Mouse (Mus musculus) forebrain, embryonic 14.5 days (tissue): ENCODE data around the gene Celf2. TPM values are rescaled to one million over a fixed set of nuclear protein-coding genes. Genes with fewer than 3 reads are reported as not detected.

ENCODE experiments used
- ATAC-seq: fragments of 200-750 bp; cut with Nextera tagmentation; 2 replicates; pipeline ENCODE4 v1.8.0; 2017; ENCODE audit warnings: mild to moderate bottlenecking, moderate library complexity
- DNase-seq: peaks from one replicate; pipeline ENCODE4 v3.0.0-alpha.2; 2015; ENCODE audit warnings: low spot score
- H3K27ac ChIP-seq: fragments of 300-500 bp; sonication (generic); 2 replicates; pipeline ENCODE4 v1.5.1; 2014; ENCODE audit warnings: low read depth, mild to moderate bottlenecking, control low read depth, low read length, moderate library complexity
- H3K27me3 ChIP-seq: fragments of 300-500 bp; sonication (generic); replicated peaks from 2 replicates; pipeline ENCODE4 v1.6.1; 2014; ENCODE audit warnings: low read length, control low read depth, mixed read lengths; ENCODE audit not compliant: control insufficient read depth, insufficient read depth
- H3K36me3 ChIP-seq: fragments of 300-500 bp; sonication (generic); 2 replicates; pipeline ENCODE4 v1.6.1; 2014; ENCODE audit warnings: low read length, control low read depth; ENCODE audit not compliant: control insufficient read depth, insufficient read depth
- H3K4me1 ChIP-seq: fragments of 300-500 bp; sonication (generic); 2 replicates; pipeline ENCODE4 v1.6.1; 2014; ENCODE audit warnings: antibody characterized with exemption, low read length, control low read depth; ENCODE audit not compliant: control insufficient read depth, insufficient read depth
- H3K4me2 ChIP-seq: fragments of 300-500 bp; sonication (generic); 2 replicates; pipeline ENCODE4 v1.6.1; 2014; ENCODE audit warnings: mild to moderate bottlenecking, control low read depth, low read length
- H3K4me3 ChIP-seq: fragments of 300-500 bp; sonication (generic); 2 replicates; pipeline ENCODE4 v1.5.1; 2014; ENCODE audit warnings: low read depth, low read length, control low read depth
- H3K9ac ChIP-seq: fragments of 300-500 bp; sonication (generic); 2 replicates; pipeline ENCODE4 v1.6.1; 2014; ENCODE audit warnings: mild to moderate bottlenecking, low read length, control low read depth, moderate library complexity
- H3K9me3 ChIP-seq: fragments of 300-500 bp; sonication (generic); replicated peaks from 2 replicates; pipeline ENCODE4 v1.6.1; 2016; ENCODE audit warnings: low read length, control low read depth, mixed read lengths; ENCODE audit not compliant: control insufficient read depth
- WGBS: fragments of 180-500 bp; shearing (Covaris S2); extraction: QIAGEN DNeasy Blood & Tissue Kit; methylation state at CpG from one replicate; pipeline ENCODE4 v1.1.7; 2014; 5-methylcytosine and 5-hydroxymethylcytosine counted together
- polyA plus RNA-seq: library from polyadenylated mRNA; unstranded; fragments of >200 nt; fragmentation: Nextera tagmentation; extraction: Ambion mirVana; gene quantifications from 2 replicates; pipeline ENCODE4 v1.2.1, GENCODE M21; 2014

Celf2 gene
- polyA plus RNA-seq, 1 experiment from 2014 or later = 198 TPM

- Histone ChIP-seq H3K4me1 (peaks cover 17% of the 10 kb centered on the region), H3K4me2 (peak overlapping the region; percentile 53), H3K27me3 (no peaks in the 10 kb centered on the region), H3K9ac (peak overlapping the region; percentile 98), H3K36me3 (no peaks in the 10 kb centered on the region), H3K9me3 (no peaks in the 10 kb centered on the region), H3K4me3 (peak overlapping the region; percentile 69), H3K27ac (peak overlapping the region; percentile 99)
- ATAC-seq (peak; percentile 54), DNase-seq (peak; percentile 71)
- 4% methylated on average over 13 of the region's 13 CpGs for WGBS
These were observed 625.2 kb downstream of the Celf2 start for GRCm38 (mm10) chr2:6883996-6884795.

GRCm38 (mm10) chr2:6882236-6882885 is 627.0 kb downstream of the Celf2 start:
- 28% methylated on average over 6 of the region's 6 CpGs for WGBS
- peak; percentile 13; the same call in 1 of the 2 replicates for ATAC-seq
- Histone ChIP-seq H3K27me3 (no peaks in the 10 kb centered on the region), H3K4me2 (peak overlapping the region; percentile 55), H3K36me3 (no peaks in the 10 kb centered on the region), H3K9me3 (no peaks in the 10 kb centered on the region), H3K4me1 (peaks cover 17% of the 10 kb centered on the region), H3K9ac (peak overlapping the region; percentile 75), H3K4me3 (peak overlapping the region; percentile 39), H3K27ac (peak overlapping the region; percentile 84)
- peak; percentile 69 for DNase-seq

- H3K27ac ChIP-seq = peak overlapping the region; percentile 84
- H3K4me2 ChIP-seq = peak overlapping the region; percentile 55
- peak; percentile 45 for DNase-seq
- peak overlapping the region; percentile 39 for H3K4me3 ChIP-seq
- WGBS = 66% methylated on average over 6 of the region's 6 CpGs
- H3K4me1 ChIP-seq = peaks cover 30% of the 10 kb centered on the region
- H3K27me3 ChIP-seq = no peaks in the 10 kb centered on the region
- H3K9me3 ChIP-seq = no peaks in the 10 kb centered on the region
- no peak for ATAC-seq
- H3K36me3 ChIP-seq = no peaks in the 10 kb centered on the region
- H3K9ac ChIP-seq = peak overlapping the region; percentile 75
These were observed 628.3 kb downstream of the Celf2 start for GRCm38 (mm10) chr2:6880941-6881575.

DNA sequence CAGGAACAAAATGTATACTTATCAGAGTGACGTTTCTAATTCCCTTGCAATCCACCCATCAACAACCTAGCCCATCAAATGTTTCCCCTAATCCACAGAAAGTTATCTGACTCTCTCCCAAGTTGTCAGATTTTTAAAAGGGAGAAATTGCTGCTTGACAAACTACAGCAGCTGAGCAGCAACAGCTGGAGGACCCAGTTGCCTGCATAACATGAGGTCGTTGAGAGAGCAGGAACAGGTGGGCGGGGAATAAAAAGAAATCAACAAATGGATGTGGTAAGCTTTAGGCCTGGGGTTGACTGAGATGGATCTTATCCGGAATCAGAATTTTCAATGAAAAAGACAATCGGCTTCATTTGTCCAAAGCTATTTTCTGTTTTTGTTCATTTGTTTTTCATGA is 632.3 kb downstream of the Celf2 start:
- Histone ChIP-seq H3K36me3 (no peaks in the 10 kb centered on the region), H3K4me3 (no peak overlapping the region), H3K27me3 (no peaks in the 10 kb centered on the region), H3K9ac (peak overlapping the region; percentile 50; the same call in 1 of the 2 replicates), H3K9me3 (no peaks in the 10 kb centered on the region), H3K27ac (peak overlapping the region; percentile 92; the same call in 1 of the 2 replicates), H3K4me1 (peaks cover 43% of the 10 kb centered on the region), H3K4me2 (no peak overlapping the region)
- DNase-seq = no peak
- WGBS = 62% methylated on average over 5 of the region's 5 CpGs
- no peak for ATAC-seq

DNA sequence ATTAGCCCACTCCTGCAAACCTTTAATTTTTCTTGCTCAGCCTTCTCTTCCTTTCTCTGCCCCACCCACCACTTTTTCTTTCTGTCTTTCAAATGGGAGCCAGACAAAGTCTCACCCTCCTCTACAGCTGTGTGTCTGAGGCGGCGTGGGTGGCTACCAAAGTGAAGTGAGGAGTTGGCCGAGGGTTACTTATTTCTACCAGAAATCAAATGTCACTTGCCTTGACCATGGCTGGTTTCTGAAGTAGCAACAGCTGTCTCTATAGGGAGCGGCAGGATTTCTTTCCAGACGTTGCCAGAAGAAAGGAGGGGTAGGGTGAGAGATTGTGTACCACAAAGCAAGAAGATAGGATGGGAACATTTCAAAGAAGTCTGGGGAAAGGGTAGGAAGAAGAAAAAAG is 632.8 kb downstream of the Celf2 start:
- WGBS = 36% methylated on average over 5 of the region's 5 CpGs
- no peaks in the 10 kb centered on the region for H3K9me3 ChIP-seq
- peak overlapping the region; percentile 50 for H3K9ac ChIP-seq
- H3K27me3 ChIP-seq = no peaks in the 10 kb centered on the region
- H3K4me3 ChIP-seq = no peak overlapping the region
- peak overlapping the region; percentile 92 for H3K27ac ChIP-seq
- H3K36me3 ChIP-seq = no peaks in the 10 kb centered on the region
- H3K4me2 ChIP-seq = peak overlapping the region; percentile 53
- DNase-seq (peak; percentile 20), ATAC-seq (no peak)
- peaks cover 43% of the 10 kb centered on the region for H3K4me1 ChIP-seq

DNA sequence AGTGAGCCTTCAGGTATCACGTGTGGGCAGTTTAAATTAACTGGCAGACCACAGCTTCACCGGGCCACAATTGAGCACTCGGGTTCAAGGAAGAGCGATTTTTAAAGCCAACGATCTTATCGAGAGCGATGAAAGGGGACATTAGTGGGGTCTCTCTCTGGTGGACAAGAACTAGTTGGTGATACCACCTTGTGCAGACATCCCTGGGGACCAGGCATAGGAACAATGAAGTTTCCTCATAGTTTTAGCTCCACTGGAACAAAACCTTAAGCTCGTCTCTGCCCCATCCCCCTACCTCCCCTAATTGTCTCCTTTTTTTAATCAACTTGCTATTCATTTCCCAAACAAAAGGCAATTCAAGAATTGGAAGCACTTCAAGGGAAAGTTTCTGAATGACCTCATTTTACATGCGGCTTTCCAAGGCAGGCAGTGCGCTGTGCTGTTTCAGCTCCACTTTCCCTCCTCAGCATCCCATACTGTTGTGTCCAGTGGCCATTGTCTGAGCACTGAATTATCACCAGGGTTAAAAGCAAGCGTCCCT is 634.2 kb downstream of the Celf2 start:
- no peaks in the 10 kb centered on the region for H3K36me3 ChIP-seq
- H3K4me3 ChIP-seq = peak overlapping the region; percentile 13
- H3K4me2 ChIP-seq = peak overlapping the region; percentile 53
- H3K27me3 ChIP-seq = no peaks in the 10 kb centered on the region
- peak overlapping the region; percentile 61 for H3K9ac ChIP-seq
- ATAC-seq = peak; percentile 60
- peaks cover 33% of the 10 kb centered on the region for H3K4me1 ChIP-seq
- H3K9me3 ChIP-seq = no peaks in the 10 kb centered on the region
- H3K27ac ChIP-seq = peak overlapping the region; percentile 92
- WGBS = 3% methylated on average over 11 of the region's 11 CpGs
- DNase-seq = peak; percentile 94

DNA sequence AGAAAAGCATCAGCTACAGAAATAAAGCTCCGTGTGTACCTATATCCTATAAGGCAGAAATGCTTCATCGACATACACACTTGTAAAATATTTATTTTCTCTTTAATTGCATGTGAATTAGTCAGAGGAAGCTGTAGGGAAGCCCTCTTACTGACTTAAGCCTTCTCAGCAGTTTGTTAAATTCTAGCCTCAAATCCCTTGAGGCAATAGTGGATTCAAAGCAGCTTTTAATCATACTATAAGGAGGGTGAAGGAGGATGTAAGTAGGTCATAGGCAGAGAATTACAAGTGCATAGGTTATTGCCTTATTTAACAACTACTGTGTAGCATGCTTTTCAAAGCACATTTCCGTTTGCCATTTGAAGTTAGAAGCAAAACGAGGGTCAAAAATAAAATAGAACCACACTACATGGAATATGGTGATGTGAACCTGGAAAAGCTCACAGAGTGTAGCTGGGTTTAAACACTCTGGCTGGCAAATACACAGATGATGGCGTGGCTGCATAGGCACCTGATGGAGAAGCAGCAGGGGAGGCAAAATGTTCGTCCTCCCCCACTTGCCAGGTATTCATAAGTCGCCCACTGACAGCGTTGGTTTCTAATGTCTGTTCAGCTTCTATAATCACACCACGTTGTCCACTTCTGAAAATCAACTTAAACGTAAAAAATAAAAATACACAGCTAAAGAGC is 635.0 kb downstream of the Celf2 start:
- H3K9ac ChIP-seq = peak overlapping the region; percentile 61
- 6% methylated on average over 10 of the region's 10 CpGs for WGBS
- H3K4me1 ChIP-seq = peaks cover 36% of the 10 kb centered on the region
- H3K4me2 ChIP-seq = peak overlapping the region; percentile 53
- H3K4me3 ChIP-seq = peak overlapping the region; percentile 13
- no peaks in the 10 kb centered on the region for H3K27me3 ChIP-seq
- DNase-seq (peak; percentile 60), ATAC-seq (no peak)
- no peaks in the 10 kb centered on the region for H3K36me3 ChIP-seq
- no peaks in the 10 kb centered on the region for H3K9me3 ChIP-seq
- peak overlapping the region; percentile 92 for H3K27ac ChIP-seq

DNA sequence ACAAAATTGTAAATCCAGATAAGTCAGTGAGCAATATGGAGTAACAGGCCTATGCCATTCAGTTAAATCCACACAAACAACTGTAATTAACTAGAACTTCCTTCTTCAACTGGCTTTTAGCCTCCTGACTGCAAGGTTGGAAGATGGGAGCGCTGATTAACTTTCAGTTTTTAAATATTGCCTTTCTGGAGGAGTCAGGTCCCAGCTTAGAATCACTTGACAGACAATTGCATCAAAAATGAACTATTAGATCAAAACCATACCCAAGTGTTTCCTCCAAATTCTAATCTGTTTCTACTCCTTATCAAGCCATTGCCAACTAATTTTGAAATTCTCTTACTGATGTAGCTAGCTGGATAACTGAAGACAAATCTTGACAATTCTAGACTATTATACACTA is 635.7 kb downstream of the Celf2 start:
- WGBS = 56% methylated on average over 1 of the region's 1 CpGs
- peaks cover 40% of the 10 kb centered on the region for H3K4me1 ChIP-seq
- H3K27me3 ChIP-seq = no peaks in the 10 kb centered on the region
- peak overlapping the region; percentile 53 for H3K4me2 ChIP-seq
- DNase-seq (no peak), ATAC-seq (no peak)
- H3K9me3 ChIP-seq = no peaks in the 10 kb centered on the region
- H3K4me3 ChIP-seq = peak overlapping the region; percentile 16
- peak overlapping the region; percentile 92 for H3K27ac ChIP-seq
- no peaks in the 10 kb centered on the region for H3K36me3 ChIP-seq
- peak overlapping the region; percentile 61; the same call in 1 of the 2 replicates for H3K9ac ChIP-seq
